Mouse (Mus musculus) layer of hippocampus, adult 9-11 months (tissue): ENCODE results near the gene Ehd4.

Source experiments
- DNase-seq: peaks from one replicate; pipeline ENCODE4 v3.0.0; 2022

Ehd4 gene

DNA sequence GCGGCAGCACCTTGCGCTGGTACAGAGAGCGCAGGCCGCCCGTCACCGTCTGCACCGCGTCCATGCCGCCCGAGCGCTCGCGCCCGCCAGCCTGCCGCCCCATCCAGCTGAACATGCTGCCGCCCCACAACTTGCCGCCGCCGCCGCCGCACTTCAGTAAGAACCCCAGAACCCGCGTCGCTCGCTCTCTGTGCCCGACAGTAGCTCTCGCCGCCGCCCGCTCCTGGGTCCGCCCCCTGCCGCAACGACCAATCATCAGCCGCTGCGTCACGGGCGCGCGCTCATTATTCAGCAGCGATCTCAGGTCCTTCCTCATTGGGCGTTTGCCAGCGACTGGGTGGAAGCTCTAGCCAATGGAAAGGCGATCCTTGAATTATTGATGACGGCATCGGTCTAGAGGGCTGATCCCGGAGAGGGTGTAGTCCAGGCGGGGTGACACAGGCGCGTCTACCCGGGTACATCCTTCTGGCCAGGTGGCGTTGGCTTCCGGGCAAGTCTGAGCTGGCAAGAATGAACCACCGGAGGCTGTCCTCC is at the start of gene Ehd4:
Ehd4 (minus strand) TSS at position 246 of the 534 bp plus-strand sequence.
- DNase-seq = peak; percentile 98

DNA sequence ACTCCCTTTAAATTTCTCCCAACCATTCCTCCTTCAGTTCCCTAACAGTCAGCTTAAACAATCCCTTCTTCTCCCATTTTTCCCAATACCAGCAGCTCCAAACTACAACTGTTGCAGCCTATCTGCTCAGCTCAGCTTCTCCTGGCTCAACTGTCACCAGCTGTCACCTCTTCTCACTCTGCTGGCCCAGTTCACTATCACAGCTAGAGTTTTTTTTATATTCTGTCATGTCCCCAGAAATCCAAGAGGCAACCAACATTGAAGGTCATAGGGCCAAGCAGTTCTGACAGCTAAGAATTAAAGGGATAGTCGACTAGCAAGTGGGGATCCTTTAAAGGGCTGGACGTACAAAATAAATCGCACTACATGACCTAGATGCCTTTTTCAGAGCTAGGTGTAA is 49.3 kb upstream of the Ehd4 start:
- no peak for DNase-seq

DNA sequence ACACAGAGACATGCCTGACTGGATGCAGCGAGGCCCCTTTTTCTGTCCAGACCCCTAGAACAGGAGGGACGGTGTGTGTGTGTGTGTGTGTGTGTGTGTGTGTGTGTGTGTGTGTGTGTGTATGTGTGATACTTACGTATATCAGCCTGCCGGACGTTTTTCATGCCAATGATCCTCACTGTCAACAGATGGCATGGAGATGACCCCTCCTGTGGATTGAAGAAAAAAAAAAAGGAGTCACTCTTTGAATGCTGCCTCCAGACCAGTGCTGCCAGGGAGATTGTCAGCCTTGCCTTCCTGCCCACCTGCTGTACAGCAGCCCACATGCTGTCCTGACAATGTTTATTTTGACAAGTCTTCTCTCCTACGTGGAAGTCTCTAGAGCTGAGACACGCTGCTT is 45.7 kb upstream of the Ehd4 start:
- no peak for DNase-seq

- no peak for DNase-seq
Measured at GRCm38 (mm10) chr2:120188174-120188573, 33.8 kb upstream of the Ehd4 start.

DNA sequence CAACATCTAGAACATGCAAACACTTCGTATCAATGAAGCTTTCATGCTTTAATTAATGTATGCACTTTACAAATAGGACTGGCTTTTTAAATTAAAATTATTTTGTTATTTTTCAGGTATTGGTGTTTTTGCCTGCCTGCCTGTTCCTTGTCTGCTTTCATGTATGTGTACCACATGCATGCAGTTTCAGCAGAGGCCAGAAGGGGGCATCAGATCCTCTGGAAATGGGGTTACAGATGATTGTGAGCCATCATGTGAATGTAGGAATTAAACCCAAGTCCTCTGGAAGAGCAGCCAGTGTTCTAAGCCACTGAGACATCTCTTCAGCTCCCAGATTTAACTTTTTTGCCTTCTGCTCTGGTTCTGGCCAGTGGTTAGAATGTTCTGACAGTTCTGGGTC is 33.2 kb upstream of the Ehd4 start:
- DNase-seq = no peak

DNA sequence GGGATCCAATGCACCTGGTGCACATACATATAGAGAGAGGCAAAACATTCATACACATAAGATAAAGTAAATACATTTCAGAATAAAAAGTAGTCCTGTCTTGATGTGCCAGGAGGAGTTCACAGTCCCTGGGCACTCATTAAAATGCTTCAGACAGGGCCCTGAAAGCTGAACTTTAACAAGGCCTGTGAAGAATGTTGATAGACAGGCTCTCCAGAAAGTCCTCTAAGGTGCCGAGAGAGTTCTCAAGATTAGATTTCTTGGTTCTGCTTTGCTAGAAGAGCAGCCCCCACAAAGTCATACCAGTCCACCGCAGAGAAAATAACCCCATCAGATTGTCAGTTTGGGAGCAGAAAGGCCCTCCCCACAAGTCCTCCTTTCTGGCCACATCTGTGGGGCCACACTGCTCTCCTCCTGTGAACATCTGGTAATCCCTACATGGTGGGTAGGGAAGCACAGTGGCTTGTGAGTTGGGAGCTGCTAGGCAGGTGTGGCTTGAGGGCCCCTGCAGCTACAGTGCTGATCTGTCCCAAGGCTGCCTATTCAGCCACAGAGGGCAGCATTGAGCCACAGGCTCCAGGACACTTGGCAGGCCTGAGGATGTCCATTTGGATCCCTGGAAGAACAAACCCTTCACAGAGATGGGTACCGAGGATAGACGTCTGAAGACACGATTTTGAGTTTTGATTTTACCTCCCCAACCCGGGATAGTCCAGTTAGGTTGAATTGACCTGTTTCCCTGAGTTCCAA is 31.3 kb upstream of the Ehd4 start:
- no peak for DNase-seq

DNA sequence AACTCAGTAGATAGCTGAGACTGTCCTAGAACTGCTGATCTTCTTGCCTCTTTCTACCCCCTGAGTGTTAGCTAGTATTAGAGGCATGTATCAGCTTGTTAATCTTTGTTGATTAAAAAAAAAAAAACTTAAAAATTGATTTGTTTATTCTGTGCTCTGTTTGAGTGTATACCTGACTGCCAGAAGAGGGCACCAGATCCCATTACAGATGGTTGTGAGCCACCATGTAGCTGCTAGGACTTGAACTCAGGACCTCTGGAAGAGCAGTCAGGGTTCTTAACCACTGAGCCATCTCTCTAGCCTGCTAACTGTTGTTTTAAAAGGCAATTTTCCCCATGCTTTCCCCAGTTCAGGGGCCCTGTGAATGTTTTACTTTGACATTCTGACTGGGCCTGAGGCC is 24.5 kb upstream of the Ehd4 start:
- no peak for DNase-seq

DNA sequence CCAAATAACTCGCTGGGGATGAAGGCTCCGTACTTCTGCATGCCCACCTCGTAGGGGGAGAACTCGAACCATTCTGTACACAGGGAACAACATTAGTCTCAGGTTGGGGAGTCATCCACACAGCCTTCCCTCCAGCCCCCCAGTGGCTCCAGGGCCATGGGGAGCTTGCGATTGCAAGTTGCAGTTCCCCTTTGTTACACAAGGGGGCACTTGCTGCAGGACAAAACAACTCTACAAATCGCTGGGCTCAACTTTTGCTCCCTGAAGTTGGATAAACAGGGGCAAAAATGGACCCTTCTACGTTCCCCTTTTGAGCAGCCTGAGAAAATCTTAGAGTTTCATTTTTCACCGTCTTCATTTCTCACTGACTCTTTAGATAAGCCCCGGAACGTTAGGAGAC is 19.3 kb upstream of the Ehd4 start:
- no peak for DNase-seq

DNA sequence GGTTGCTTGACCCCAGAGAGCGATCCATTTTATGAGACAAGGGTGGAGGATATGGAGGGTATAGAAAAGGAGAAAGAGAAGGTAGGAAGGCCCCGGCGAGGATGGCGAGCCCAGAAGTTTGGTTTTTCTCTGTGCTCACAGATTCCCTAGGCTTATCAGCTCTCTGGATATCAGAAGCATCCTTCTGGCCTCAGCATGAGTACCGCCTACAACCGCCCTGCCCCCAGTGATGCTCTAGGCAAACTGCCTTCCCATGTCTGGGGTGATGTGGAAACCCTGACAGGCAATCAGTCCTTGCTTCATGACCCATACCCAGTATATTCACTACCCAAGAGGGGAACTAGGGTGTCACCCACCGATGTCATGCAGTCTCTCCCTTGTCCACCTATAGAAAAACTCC is 17.0 kb upstream of the Ehd4 start:
- DNase-seq = no peak

DNA sequence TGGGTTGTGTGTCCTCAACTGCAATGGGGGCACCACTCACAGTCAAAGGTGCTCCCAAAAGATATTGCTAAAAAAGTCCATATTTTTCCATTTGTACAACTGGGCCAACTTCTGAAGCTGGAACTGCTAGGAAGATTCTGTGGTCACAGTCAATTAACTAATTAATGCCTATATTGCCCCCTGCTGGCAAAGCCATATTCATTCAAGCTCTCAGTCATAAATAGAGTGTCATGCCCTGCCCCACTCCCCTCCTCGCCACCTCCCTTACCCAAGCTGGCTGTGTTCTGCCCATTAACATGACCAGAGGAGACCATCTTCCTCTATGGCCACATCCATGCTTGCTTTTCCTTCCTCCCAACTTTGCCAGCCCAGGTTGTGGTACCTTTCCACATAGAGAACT is 16.3 kb upstream of the Ehd4 start:
- no peak for DNase-seq

DNA sequence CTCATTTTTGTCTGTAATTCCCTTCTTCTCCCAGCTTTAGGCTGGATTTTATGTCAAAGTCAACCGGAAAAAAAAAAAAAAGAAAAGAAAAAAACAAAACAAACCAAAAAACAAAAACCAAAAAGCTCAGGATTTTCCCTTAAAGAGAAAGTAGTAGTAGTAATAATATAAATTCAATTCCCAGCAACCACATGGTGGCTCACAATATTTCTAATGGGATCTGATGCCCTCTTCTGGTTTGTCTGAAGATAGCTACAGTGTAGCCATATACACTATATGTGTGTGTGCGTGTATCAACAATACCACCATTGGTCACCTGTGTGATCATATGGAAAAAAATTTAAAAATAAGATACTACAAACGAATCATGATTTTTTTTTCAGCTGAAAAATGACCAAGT is 15.0 kb upstream of the Ehd4 start:
- no peak for DNase-seq

- no peak for DNase-seq
Measured at GRCm38 (mm10) chr2:120167763-120168162, 13.4 kb upstream of the Ehd4 start.

- DNase-seq = no peak
Measured at GRCm38 (mm10) chr2:120165474-120165873, 11.1 kb upstream of the Ehd4 start.

- DNase-seq = no peak
Measured at GRCm38 (mm10) chr2:120159434-120159833, 5.0 kb upstream of the Ehd4 start.

DNA sequence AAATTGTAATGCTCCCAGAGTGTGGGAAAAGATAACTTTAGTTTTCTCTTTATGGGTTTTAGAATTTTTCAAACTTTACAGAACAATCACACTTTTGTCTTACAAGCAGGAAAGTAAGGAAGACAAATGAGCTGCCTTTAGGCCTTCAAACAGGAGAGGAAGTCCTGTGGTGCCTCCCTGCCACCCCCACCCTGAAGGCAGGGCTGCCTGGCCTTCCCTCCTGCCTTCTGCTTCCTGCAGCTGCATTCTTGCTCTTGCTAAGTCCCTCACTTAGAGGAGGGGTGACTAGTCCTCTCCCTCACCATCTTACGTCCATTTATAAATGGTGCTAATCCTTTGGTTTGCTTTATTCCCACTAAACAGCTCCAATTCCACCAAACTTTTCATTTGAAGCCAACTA is 4.4 kb upstream of the Ehd4 start:
- DNase-seq = peak; percentile 43

GRCm38 (mm10) chr2:120158016-120158415 is 3.6 kb upstream of the Ehd4 start:
- DNase-seq = no peak

DNA sequence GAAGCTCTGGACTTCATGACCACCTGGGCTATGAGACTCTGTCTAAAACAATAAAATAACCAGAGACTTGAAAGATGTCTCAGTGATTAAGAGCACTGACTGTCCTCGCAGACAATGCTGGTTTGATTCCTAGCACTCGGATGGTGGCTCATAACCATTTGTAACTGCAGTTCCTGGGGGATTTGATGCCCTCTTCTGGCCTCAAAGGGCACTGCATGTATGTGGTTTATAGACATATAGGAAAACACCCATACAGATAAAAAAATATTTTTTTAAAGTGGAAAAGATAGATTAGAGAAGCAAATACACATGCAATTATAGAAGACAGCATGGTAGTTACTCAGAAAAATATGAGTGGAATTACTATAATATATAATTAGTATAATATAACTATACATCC is 3.2 kb upstream of the Ehd4 start:
- no peak for DNase-seq

DNA sequence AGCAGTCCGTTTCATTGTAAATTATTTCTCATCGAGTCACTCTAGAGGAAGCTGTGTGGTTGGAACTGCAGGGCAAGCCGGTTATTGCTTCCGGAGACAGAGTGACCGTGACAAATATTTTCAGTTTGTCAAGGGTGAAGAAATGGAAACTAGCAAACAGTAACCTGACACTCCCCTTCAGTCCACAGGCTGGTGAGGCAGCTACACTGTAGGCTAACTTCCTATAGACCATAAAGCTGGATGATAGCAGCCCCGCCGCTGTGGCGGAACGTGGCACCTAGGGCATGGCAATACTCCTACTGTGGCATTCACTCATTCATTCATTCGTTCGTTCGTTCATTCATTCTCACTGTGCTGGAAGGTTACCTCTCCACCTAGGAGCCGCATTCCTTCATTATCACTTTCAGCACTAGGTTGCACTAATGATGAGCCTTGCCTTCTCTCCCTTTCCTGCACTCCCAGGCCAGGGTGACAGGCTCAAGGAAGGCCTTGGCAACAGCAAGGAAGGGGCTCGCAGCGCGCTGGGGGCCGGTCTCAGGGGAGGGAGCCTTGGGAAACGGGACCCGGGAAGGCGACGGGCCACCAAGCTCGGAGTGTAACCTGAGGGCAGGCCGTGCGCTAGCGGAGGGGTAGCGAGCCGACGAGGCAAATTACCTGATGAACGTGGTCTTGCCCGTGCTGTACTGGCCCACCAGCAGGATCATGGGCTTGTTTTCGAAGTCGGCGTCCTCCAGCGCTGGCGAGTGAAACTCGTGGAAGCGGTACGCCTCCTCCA is 633 bp downstream of the Ehd4 start:
- DNase-seq = no peak

GRCm38 (mm10) chr2:120150571-120150970 is 3.8 kb downstream of the Ehd4 start:
- DNase-seq = no peak

DNA sequence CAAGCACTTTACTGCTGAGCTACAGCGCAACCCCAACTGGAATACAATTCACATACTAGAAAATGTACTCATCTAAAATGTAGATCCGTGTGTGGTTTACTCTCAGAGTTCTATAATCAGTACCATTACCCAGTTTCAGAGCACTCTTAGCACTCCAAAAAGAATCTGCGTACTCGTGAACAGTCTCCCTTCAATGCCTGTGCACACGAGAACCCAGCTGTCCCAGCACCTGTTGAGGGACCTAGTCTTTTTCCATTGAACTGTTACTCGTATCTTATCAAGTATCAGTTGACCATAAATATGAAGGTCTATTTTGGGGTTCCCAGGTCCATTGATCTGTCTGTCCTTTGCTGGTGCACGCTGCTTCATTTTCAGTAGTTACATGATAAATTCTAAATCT is 4.8 kb downstream of the Ehd4 start:
- DNase-seq = no peak

DNA sequence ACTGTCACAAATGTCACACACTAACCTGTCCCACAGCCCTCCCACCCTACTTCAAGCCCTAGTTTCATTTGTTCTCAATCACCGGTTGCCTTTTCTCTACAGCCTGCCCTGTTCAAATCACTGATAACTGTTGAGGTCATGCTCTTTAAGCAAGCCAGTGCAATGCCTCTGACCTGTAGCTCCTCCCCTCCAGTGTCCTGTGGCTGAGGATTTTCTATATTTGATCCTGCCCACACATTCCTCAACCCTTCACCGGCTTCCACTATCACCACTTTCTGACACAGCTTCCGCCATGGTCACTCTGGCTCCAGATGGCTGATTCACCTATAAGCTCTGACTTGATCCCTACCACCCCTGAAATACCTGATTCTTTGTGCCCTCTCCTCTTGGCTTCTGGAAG is 6.4 kb downstream of the Ehd4 start:
- DNase-seq = no peak

DNA sequence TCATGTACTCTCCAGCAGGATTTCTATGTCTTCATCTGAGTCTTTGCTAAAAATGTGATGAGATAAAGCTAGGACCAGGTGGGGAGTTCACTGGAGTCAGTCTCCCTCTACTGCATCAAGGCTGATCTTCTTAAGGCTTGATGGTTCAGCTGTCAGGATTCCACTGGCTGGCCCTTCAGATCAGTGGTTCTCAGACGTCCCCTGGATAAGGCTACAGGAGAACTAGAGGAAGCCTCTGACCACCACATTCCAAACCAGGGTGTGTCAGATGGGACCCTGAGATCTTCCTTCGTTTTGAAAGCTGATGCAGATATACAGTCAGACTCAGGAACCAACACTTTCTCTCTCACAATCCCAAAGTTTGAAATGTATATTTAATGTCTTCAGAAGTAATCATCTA is 7.0 kb downstream of the Ehd4 start:
- DNase-seq = no peak

DNA sequence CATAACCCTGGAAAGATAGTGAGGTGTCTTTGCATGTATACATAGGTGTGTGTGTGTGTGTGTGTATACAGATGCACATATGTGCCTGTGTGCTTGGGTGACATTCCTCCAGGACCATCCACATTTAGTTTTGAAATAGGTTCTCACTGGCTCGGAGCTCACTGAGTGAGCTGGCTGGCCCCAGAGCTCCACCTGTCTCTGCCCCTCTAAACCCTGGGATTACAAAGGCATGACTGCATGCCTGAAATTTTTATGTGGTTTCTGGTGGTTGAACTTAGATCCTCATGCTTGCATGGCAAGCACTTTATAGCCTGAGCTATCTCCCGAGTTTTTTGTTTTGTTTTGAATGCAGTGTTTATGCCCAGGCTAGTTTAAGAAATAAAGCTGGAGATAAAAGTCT is 7.9 kb downstream of the Ehd4 start:
- DNase-seq = no peak

- no peak for DNase-seq
Measured at GRCm38 (mm10) chr2:120144390-120144789, 10.0 kb downstream of the Ehd4 start.
